Mouse (Mus musculus): ENCODE data around the gene Cblb.
A peak's percentile ranks its signal among the peaks of the same experiment; 100 is the strongest.

The Cblb gene

DNA sequence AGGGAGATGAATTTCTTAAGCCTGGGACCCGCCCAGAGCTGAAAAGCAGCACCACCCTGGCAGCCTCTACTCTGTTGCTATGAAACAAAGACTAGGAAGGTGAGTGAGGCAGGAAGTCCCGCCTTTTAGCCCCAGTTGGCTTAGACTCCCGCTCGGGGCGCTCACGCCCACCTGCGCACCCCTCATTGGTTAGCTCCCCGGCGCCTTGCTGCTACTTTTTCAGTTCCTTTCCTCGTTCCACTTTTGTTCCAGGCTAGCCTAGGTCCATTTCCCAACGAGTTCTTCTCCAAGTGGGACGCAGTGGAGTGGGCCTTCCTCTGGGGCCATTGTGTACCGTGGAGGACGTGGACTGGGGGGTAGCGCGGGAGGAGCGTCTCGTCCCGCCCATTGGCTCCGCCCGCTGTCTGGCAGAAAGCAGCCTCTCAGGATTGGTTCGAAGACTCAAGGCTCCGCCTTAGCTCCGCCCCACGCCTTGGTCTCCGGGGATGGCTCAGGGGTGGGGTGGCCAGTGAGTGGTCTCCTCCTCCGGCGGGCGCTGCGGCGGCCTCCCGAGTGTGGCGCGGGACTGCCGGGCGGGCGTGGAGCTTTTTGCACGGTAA lies at the start of gene Cblb:
Gene Cblb, plus strand, starts transcription at position 135 of the 599 bp plus-strand sequence.
- peak; percentile 96 for DNase-seq (ENCODE audit: low spot score)

GRCm38 (mm10) chr16:51985436-51985835 lies 45.6 kb upstream of the Cblb start:
- DNase-seq (ENCODE audit: low spot score), result no peak

DNA sequence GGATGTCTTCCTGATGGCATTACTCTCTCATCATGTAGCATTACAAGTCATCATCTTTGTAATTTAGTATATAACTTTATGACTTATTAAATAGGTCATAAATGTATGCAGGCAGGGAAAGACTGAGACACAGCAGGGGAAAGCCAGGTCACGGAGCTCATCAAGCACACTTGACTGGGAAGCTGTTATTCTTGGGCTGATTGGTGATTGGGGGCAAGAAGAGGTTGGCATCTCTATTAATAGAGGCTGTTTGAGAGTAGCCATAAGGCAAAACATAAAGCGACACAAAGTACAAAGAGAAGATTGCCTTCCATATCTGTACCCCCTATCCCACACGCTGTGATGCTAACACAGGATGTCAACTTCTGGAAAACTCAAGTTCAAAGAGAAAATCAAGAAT lies 44.8 kb upstream of the Cblb start:
- DNase-seq (ENCODE audit: low spot score), result no peak

DNA sequence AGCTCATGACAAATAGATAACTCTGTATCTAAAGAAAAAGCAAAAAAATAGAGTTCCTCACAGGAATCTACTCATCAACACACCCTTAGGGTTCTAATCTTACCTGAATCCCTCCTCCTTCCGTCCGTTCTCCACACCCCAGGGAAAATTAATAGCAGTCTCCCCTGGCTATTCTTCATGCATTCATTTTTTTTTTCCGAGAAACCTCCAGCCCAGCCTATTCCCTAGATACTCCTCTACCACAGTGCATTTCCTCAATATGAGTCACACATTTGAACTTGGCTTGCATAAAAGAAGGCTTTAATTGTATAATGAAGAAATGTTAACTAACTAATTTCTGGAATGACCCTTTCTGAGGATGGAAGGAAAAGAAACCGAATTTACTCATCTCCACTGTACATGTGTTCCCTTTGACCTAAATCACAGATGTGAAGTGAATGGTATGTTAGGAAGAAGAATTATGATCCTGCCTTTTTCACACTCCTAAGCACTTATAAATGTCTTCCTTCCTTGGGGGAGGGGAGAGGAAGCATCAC lies 43.9 kb upstream of the Cblb start:
- DNase-seq (ENCODE audit: low spot score), result no peak

- DNase-seq (ENCODE audit: low spot score), result no peak
These were observed 43.0 kb upstream of the Cblb start for GRCm38 (mm10) chr16:51988027-51988426.

DNA sequence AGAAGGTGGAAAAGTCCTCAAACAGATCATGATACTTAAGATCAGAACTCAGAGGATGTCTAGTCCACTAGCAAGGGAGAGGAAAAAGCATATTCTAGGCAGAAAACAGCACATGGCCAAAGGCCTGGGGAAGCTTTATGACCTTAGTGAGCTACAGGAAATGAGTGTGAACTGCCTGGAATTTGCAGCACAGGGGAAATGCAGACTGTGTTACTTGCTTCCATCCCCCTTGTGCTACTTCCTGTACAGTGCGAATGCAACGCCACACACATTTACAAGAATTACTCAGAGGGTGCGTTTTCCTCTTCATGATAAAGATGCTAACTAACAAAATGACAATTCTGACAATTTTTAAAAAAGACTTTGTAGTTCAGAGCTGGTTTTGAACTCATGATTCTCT lies 41.8 kb upstream of the Cblb start:
- DNase-seq (ENCODE audit: low spot score), result no peak

DNA sequence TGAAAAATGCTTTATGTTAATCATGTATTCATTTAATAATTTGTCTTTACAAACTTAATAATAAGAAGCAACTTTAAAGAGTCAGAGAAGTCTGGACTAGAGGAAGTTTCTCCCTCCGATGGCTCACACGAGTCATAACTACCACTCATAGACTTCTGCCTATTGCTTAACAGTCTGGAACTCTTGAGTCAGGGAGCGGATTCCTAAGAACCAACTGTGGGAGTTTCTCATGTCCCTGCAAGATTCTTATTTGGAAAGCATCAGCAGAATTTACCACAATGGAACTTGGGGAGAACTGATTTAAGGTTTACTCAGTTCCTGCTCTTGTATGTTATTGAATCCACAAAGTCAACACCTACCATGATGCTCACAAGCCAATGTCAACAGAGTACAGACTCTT lies 31.0 kb upstream of the Cblb start:
- DNase-seq (ENCODE audit: low spot score), result no peak

DNA sequence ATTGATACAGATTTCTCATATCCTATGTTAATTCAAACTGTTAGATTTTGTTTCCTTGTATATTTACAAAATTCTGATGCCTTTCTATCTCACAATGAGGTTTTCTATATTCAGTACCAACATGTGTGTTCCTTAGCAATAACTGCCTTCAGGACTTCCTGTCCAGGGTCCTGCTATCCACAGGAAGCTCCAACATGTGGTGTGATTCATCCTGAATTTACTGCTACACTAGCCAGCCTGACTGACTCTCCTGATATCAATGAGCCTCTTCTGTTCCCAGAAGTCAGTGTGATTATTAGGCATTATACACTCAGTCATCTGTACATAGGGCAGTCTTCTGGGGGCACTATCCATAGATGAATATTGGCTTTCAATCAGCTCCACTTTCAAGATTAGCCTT lies 30.2 kb upstream of the Cblb start:
- no peak for DNase-seq (ENCODE audit: low spot score)

DNA sequence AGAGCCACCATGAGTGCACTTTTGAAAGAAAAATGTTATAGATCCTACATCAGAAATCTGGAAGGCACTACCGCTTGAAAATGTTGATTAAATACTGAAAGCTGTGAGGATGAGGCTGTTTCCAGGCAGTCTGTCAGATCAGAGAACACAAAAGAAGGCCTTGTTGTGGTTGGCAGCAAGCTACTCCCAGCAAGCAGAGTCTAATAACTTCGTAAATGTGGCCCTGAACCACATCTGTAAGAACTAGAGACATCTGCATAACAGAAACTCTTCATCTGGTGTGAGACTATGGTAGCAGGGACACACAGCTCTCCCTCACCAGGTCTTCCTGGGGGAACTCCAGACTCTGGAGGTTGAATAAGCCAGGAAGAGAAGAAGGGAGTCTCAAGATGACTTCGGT lies 24.0 kb upstream of the Cblb start:
- DNase-seq (ENCODE audit: low spot score), result no peak

DNA sequence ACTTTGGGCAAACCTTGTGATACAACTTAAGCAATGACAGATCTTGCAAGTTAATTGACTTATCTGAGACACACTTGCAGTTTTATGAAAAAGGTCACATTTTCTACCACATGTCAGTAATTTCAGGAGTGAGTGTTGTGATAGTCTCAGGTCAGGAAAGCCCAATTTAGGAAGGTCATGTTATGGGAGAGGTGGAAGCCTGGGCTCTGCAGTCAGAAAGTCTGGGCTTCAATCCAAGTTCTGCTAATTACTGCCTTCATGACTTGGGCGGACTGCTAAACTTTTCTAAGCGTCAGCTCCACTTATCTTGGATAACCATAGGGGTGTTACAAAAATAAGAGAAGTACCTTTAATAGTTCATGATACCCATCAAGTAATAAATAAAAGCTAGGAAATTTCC lies 22.6 kb upstream of the Cblb start:
- no peak for DNase-seq (ENCODE audit: low spot score)

DNA sequence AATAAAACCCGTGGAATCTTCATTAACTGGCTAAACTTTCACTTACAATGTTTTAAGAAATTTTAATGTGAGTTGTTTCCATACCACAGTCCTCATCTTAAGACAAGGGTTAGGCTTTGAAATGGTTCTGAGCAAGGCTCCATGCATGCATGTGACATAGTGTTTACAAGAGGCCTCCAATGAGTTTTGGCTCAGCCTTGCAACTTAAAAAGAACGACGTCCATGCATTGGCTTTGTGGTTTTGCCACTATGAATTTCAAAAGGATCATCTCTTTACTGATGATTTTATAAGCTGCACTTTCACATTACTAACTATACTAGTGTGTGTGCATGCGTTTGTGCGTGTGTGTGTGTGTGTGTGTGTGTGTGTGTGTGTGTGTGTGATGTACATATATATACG lies 21.6 kb upstream of the Cblb start:
- DNase-seq (ENCODE audit: low spot score), result no peak

- DNase-seq (ENCODE audit: low spot score), result no peak
These were observed 18.0 kb upstream of the Cblb start for GRCm38 (mm10) chr16:52012984-52013383.

DNA sequence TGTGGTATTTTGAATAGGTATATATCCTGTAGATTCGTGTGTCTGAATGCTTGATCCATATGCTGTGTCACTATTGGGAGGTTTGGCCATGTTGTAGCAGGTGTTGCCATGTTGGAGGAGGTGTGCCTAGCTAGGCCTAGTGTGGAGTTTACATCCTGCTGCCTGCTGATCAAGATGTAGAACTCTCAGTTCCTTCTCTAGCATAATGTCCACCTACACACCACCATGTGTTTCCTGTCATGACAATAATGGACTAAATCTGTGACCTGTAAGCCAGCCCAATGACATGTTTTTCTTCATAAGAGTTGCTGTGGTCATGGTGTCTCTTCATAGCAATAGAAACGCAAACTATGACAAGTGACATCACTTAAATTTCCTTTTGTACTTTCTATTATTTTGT lies 17.2 kb upstream of the Cblb start:
- no peak for DNase-seq (ENCODE audit: low spot score)

- DNase-seq (ENCODE audit: low spot score), result no peak
These were observed 7.6 kb upstream of the Cblb start for GRCm38 (mm10) chr16:52023417-52023816.

DNA sequence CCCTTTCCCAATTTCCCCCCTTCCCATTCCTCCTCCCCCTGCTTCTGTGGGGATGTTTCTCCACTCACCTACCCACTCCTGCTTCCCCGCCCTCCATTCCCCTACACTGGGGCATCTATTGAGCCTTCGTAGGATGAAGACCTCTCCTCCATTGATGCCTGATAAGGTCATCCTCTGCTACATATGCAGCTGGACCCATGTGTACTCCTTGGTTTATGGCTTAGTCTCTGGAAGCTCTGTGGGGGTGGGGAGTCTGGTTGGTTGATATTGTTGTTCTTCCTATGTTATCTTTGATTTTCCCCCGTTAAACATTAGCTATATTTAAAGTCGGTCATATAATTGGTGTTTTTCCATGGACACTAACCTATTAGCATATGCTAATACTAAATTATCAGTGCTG lies 3.7 kb upstream of the Cblb start:
- no peak for DNase-seq (ENCODE audit: low spot score)

- DNase-seq (ENCODE audit: low spot score), result no peak
These were observed 2.0 kb upstream of the Cblb start for GRCm38 (mm10) chr16:52029001-52029400.

GRCm38 (mm10) chr16:52031712-52032251 lies 757 bp downstream of the Cblb start:
- DNase-seq (ENCODE audit: low spot score), result peak; percentile 81

DNA sequence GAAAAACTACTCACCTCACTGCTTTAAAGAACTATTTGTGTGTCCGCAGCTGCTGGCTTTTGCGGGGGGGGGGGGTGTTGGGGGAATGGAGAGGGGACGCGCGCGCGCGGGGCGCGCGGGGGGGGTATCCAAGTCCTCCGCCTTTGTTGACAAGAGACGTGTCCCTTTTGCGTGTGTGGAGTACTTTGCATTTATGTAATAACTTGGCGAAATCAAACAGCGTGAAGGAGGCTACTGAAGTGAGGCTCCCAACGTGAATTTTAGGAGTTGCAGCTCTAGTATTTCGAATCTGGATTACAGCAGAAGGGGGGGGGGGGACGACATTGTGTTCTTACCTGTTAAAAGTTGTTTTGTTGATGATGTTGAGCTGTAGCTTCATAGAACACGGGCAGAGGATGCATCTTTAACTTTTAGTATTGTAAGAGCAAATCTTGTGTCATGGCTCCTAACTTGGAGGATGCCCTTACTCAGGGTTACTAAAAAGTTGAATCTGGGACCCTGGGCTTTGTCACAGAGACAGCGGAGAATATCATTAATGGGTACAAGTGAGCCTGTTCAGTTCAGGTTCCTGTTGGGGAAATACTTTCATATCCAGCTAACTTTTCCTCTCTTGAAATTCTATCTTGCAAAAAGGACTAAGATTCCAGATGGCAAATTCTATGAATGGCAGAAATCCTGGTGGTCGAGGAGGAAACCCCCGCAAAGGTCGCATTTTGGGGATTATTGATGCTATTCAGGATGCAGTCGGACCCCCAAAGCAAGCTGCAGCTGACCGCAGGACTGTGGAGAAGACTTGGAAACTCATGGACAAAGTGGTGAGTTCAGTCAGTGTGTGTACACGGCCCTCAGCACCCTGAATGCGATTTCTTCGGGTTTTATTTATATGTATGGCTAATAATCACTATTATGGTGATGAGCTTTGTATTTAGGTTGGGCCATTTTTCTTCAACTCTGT lies 1.6 kb downstream of the Cblb start:
- no peak for DNase-seq (ENCODE audit: low spot score)

DNA sequence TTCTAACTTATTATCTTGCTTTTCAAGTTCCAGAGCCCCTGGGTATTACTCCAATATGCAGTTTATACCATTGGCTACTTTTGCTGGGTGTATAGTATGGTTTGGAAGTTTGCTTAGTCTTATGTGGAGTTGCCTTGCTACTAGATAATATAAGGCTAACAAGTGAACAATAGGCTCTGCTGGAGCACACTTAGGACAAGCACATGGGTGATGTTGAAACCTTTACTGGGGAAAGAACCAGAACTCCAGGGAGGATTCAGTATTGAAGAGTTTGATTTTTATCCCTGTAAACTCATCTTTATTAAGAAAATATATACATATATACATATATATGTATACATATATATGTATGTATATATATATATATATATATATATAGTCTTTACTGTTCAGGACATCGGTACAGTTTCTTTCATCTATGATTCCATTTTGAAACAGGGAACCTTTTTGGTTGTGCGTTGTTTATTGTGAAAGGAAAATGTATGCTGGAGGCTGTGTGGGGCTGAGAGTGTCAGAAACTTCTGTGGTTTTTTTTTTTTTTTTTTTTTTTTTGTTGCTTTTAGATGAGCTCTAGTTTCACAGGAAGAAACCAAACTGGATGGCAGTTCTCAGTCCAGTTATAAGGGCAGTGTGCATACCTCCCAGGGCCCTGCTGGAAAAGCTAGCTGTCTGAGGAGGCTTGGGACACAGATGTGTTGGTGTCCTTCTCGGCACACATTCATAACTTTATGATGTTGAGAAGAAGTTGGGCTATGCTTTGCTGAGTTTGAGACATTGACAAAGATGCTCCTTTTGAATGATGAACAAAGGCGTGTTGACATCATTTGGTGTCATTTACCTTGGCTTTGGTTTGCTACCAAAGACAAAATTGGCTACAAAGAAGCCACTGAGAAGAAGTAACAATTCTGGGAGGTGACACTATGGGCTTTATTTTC lies 2.6 kb downstream of the Cblb start:
- no peak for DNase-seq (ENCODE audit: low spot score)

- no peak for DNase-seq (ENCODE audit: low spot score)
These were observed 3.3 kb downstream of the Cblb start for GRCm38 (mm10) chr16:52034356-52034755.

- no peak for DNase-seq (ENCODE audit: low spot score)
These were observed 5.3 kb downstream of the Cblb start for GRCm38 (mm10) chr16:52036295-52036694.

DNA sequence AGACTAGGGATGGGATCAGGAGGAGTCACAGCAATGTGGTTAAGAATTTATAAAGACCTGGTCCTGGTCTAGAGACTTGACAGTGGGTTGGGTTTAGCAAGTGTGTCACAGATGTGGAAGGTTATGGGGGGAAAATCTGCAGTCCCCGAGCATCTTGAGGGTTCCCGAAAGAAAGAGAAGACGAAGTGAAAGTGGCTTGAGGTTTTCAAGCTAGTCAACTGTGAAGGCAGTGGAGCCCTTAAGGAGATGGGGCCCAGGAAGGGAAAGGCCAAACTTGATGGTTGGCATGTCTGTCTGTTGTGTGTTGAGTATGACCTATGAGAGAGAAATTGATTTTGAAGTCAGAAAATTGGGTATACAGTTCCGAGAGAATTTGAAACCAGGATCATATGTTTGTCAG lies 7.3 kb downstream of the Cblb start:
- DNase-seq (ENCODE audit: low spot score), result no peak
